Mouse (Mus musculus): Measurements from ENCODE around the gene Rft1.

- TF ChIP-seq CTCF (IDR thresholded peaks at IDR 0.05; ENCODE audit: extremely low read depth, insufficient read depth, low read length) = no peak
- TF ChIP-seq POLR2A (IDR thresholded peaks at IDR 0.05; ENCODE audit: extremely low read depth, insufficient read depth, low read length) = no peak
These were observed 4.4 kb upstream of the Rft1 start for GRCm38 (mm10) chr14:30649745-30650144.

Measured in cortical plate, adult 2 months (tissue).